Mouse (Mus musculus): ENCODE data around the gene Gm10518.

Gm10518 gene

DNA sequence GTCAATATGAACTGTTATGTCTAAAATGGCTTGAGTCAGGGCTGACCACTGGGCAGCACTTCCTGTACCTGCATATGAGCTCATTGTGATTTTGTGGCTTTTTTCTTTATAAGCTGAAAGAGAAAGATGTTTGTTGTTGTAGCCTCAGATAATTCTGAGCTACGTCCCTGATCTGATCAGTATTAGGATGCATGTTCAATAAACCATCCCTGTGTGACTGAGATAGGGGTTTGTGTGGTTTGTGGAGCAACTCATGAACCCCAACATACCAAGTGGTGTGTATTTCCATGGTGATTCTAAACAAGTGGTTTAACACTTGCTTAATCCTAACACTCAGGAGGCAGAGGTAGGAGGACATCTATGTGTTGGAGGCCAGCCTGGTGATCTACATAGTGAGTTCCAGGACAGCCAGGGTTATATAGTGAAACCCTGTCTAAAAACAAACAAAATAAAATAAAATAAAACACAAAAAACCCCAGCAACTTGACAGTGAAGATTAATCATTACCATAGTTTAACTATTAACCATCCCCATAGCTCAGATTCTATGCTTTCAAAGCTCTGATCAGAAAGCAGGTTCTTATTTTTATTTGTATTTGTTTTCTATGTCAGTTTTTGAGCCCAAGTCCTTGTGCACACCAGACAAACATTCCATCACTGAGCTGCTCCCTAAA, 32.7 kb downstream of the Gm10518 start:
- no peak for DNase-seq

DNA sequence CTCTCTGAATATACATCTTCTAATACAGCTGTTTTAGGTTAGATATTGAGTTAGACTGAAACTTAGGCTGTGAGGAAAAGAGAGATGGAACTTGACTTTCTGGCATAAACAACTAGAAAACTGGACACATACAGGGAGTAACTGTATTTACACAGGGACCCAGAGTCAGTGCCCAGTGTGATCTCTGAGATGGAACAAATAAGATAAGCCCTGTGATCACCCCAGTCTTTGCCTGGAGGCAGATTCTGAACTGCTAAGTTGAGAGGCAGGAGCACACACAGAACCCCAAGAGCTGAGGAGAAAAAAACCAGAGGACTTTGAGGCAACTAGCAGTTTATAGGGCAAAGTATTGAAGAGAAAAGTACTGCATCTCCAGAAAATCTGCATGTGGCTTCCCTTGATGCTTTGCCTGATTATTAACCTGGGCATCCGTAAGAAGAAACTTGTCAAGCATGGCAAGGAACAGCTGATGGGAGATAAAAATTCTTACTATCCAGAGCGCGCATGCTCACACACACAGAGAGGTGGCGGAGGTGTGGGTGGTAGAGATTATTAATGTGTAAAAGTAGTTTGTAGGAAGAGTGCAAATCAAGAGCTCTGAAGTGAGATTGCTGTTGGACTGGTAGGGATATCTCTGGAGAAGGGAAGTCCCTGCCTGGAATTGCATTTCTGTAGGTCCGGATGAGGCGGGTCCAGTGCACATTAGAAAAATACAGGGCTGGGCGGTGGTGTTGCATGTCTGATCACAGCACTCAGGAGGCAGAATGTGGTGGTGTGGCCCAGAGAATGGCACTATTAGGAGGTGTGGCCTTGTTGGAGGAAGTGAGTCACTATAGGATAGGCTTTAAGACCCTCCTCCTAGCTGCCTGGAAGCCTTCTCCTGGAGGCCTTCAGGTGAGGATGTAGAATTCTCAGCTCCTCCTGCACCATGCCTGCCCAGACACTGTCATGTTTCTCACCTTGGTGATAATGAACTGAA, 33.5 kb downstream of the Gm10518 start:
- peak; percentile 54 to 66 for DNase-seq

DNA sequence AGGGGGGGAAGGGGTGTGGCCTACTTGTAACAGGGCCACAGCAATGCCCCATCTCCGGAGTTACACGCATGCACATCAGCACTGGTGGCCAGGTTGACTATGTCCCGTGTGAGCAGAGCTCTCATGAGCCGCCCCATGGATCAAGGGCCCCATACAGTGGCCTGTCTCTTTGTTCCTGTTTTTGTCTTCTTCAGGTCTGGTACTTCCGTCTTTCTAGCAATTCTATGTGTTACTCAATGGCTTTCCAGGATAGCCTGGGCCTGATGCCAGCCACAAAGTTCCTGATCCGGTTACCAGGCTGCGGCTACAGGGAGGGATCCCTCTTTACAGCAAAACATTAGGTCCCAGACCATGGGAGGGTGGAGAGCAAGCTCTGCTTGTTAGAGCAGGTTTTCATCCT, 39.4 kb downstream of the Gm10518 start:
- no peak for DNase-seq

DNA sequence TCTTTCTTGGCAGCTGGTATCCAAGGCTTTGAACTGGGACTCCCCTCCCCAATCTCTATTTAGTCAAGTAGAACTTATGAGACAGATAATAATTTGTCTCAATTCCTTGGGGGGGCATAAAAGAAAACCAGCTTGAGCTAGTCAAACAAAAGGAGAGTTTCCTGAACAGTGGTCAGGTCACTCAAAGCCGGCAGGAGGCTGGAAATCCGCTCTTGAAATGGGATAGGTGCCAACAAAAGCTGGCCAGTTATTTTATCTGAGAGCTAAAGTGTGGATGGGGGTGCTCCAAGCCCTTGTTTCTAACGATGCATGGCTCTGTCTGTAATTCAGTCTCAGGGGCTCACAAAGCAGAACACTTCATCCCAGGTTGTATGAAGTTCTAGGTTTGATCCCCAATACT, 40.8 kb downstream of the Gm10518 start:
- DNase-seq: no peak

DNA sequence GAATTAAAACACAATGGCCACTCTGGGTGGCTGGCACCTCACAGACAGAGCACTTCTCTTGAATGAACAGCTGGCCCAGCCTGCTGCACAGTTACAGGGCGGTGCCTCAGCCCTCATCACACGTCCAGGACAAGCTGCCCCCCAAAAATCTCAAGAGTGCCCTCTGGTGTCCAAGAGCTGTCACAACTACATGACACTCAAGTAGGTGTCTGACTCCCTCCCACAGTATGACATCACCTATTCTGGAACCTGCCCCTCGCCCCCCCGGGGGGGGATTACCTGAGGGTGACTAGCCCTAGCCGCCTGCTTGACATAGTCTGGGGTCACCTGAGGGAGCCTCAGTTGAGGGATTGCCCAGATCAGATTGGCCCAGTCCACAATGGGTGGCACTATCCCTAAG, 41.7 kb downstream of the Gm10518 start:
- peak; percentile 72 for DNase-seq

DNA sequence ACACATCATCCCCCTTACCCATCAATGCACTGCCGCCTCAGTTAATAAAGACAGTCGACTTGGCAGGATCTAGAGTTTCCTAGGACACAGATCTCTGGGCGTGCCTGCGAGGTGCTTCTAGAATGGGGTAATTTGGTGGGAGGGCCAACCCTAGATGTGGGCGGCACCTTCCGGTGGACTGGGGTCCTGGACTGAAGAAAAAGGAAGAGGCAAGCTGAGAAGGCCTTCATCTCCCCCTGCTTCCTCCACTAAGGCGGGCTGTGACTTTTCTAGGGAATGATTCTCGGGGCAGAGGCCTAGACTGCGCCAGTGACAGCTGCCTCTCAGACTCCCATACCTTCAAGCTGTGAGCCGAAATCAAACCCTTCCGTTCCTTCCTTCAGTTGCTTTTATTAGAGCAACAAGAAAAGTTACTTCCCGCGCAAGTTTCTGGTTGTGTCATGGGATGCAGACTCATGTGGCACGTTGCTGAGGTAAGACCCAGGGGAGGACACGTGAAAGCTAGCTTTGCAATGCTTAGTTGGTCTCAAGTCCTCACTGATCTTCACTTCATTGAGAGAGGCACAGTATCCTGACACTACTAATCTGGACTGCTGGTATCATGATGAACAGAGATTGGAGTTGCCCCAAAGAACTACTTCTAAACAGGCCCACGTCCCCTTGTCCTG, 42.8 kb downstream of the Gm10518 start:
- DNase-seq: no peak

DNA sequence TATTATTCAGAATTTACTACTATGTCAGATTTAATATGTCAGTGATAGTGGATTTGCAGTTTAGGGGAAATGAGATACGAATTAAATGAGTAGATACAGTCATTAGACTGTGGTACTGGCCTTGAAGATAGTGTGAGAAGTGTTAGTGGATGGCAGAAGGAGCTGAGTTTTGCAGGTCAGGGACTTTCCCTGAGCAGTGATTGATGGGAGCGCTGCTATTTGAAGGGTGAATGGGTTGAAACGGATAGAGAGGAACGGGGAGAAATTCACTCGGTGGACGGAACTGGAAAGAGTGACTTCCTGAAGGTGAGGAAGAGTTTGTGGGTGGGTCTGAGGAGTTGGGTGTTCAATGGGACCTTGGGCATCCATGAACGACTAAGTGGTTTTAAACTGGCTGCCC, 44.0 kb downstream of the Gm10518 start:
- DNase-seq: no peak

DNA sequence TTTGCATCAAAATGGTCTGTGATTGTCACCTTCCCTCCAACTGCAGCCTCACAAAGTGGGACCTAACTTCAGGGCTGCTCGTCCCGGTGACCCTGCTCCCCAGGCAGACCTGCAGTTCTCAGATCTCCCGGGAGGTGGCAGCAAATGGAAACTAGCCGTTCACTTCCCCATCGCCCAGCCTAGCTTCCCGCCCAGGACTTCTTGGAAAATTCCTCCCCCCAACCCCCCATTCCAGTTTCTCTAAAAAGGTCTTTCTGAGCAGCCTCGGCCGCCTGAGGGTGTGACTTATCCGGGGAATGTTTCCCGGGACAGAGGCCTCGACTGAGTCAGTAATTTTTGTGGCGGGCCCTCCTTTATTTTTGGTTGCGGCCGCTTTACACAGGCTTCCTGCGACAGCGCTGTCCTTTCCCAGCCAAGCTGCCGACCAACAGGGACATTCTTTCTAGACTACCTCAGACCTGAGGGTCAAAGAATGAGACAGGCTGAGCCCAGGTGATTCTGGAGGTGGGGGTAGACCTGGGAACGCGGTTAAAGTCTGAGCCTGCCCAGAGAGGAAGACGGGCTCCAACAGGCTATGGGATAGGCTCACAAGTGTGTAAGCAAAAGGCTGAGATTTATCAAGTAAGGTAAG, 44.7 kb downstream of the Gm10518 start:
- peak; percentile 79 to 92 for DNase-seq

DNA sequence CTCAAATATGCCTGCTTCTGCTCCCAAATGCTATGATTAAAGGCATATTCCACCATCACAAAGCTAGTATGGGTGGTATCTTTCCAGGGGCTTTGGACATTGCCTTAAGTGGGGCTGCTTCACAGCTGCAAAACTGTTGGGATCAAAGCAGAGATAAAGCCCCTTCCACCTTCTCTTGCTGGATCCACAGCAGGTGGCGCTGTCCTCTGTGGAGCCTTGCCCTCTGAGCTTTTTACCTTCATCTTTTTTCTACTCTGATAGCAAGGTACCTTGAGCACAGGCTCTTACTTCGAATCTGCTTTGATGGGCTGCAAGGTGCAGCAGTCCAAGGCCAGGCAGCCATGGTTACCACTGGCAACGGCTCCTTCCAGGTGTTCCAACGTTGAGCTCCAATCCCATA, 50.2 kb downstream of the Gm10518 start:
- DNase-seq: peak in 1 of 2 experiments; percentile 29

All from kidney, adult 8-10 months (tissue).